Mouse (Mus musculus) liver, adult 2 months (tissue): ENCODE results near the gene Rps25. TPM values are rescaled to one million over a fixed set of nuclear protein-coding genes. Genes with fewer than 3 reads are reported as not detected.
"Not testable (repeated sequence)": the region's sequence is repeated elsewhere in the genome, so short reads cannot be mapped to it uniquely, and the experiment has no call there.

Source experiments
- DNase-seq: peaks from one replicate; pipeline ENCODE4 v3.0.0-alpha.2; 2011; ENCODE audit warnings: low read depth, low spot score; ENCODE audit errors: extremely low read depth
- H3K27ac ChIP-seq: fragments of 200-500 bp; replicated peaks from 2 replicates; pipeline ENCODE4 v1.5.1; 2012; ENCODE audit warnings: low read depth, mild to moderate bottlenecking, control low read depth, inconsistent platforms, low read length; ENCODE audit not compliant: insufficient read depth
- H3K27me3 ChIP-seq: fragments of 200-500 bp; 2 replicates; pipeline ENCODE4 v1.6.1; 2012; ENCODE audit warnings: mild to moderate bottlenecking, moderate library complexity, low read length, inconsistent platforms; ENCODE audit not compliant: control insufficient read depth, insufficient read depth
- H3K36me3 ChIP-seq: fragments of 200-500 bp; 2 replicates; pipeline ENCODE4 v1.6.1; 2012; ENCODE audit warnings: low read length, inconsistent platforms; ENCODE audit not compliant: control insufficient read depth, insufficient read depth
- H3K4me1 ChIP-seq: fragments of 200-500 bp; 2 replicates; pipeline ENCODE4 v1.6.1; 2011; ENCODE audit warnings: low read length; ENCODE audit not compliant: control insufficient read depth, insufficient read depth
- H3K4me3 ChIP-seq: fragments of 200-500 bp; 2 replicates; pipeline ENCODE4 v1.5.1; 2011; ENCODE audit warnings: low read depth, mild to moderate bottlenecking, control low read depth, low read length, moderate library complexity; ENCODE audit not compliant: insufficient read depth
- H3K79me2 ChIP-seq: fragments of 200-500 bp; 2 replicates; pipeline ENCODE4 v1.6.1; 2012; ENCODE audit warnings: inconsistent platforms, mild to moderate bottlenecking, low read length, moderate library complexity; ENCODE audit not compliant: control insufficient read depth, insufficient read depth
- H3K9ac ChIP-seq: fragments of 200-500 bp; 2 replicates; pipeline ENCODE4 v1.6.1; 2012; ENCODE audit warnings: low read depth, mild to moderate bottlenecking, control low read depth, inconsistent platforms, low read length
- CTCF ChIP-seq: fragments of 200-500 bp; IDR thresholded peaks from 2 replicates; pipeline ENCODE4 v1.5.1; 2011; ENCODE audit warnings: low read depth, low read length, control low read depth
- POLR2A ChIP-seq: fragments of 200-500 bp; IDR thresholded peaks from 2 replicates; pipeline ENCODE4 v1.6.1; 2011; ENCODE audit warnings: low read length, control low read depth; ENCODE audit not compliant: insufficient read depth; ENCODE audit errors: extremely low read depth
- WGBS: fragments of 180-500 bp; shearing (Covaris S2); methylation state at CpG from one replicate; pipeline ENCODE4 v1.1.7; 2018; 5-methylcytosine and 5-hydroxymethylcytosine counted together
- polyA plus RNA-seq: library from polyadenylated mRNA; depleted of rRNA; stranded (reverse); fragments of >200 nt; gene quantifications from 2 replicates; pipeline ENCODE4 v1.2.3, GENCODE M21; 2012; rRNA removed
- total RNA-seq: library from RNA; depleted of rRNA; stranded (reverse); fragments of >200 nt; gene quantifications from 2 replicates; pipeline ENCODE4 v1.2.3, GENCODE M21; 2014; rRNA removed

Gene Rps25
- total RNA-seq (455 and 516 TPM in 2 replicates), polyA plus RNA-seq (82.7 and 98.8 TPM in 2 replicates)

DNA sequence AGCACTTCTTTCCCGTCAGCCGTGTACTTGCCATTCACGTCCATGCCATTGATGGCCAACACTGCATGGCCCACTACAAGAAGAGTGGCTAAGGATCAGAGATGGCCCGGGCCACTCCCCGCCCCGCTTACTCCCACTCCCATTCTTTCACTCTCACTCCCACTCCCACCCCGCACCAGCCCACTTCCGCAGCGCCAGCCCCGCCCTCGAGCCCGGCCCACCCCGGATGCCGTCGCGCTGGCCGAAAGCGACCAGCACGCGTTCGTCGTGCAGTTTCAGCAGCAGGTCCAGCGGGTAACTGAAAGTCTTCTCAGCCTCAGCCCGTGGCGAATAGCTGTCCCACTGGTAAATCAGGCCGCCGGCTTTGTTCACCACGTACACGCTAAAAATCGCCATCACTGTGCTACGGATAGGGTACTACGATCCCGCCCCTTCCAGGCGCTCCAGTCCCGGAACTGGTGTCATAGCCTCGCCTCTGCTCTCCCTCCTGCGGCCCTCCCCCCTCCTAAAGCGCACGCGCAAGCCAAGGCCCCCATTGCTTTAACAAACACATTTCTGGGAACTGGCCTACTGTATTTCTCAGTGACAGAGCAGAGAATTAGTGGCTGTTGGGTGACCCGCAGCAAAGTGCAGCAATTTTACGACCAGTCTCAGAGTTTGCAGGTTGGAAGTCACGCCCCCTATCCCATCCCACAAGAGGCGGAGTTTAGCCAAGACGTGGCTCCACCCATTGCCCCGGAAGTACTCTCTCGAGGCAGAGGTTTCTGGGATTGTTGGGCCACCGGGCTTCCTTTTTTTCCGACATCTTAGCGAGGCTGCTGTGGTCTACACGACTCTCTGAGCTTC lies at the start of gene Rps25, which contains the start of gene Trappc4:
Gene Rps25 (plus strand): TSS at position 234 of the 846 bp plus-strand sequence.
Gene Trappc4 (minus strand): TSS at position 695 of the 846 bp plus-strand sequence.
- DNase-seq = peak; percentile 90
- TF ChIP-seq CTCF (no peak), POLR2A (0 out of 2 replicates have a peak, but pooled peaks have one; percentile 61)
- Histone ChIP-seq H3K9ac (peak within 1 kb of the TSS; percentile 90), H3K4me3 (peak within 1 kb of the TSS; percentile 93), H3K36me3 (peaks cover 46% of the 10 kb centered on the region), H3K79me2 (peaks cover 3% of the 10 kb centered on the region; the same call in 1 of the 2 replicates), H3K4me1 (peaks cover 13% of the 10 kb centered on the region), H3K27me3 (no peaks in the 10 kb centered on the region), H3K27ac (peak within 1 kb of the TSS; percentile 94)
- under 1% methylated on average over 51 of the region's 51 CpGs for WGBS

DNA sequence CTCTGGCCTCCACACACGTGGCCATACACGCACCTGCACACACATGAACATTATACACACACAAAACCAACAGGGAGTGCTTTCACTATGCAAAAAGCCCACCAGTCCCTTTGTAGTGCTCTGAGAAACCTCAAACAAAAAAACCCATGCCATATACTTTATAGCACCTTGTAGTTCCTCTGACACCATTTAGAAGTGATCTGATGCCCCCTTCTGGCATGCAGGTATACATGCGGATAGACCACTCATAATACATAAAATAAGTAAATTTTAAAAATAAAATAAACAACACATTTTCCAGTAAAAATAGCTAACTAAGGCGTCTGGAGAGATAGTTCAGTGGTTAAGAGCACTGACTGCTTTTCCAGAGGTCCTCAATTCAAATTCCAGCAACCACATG lies 49.7 kb upstream of the Rps25 start:
- Histone ChIP-seq H3K36me3 (peaks cover 61% of the 10 kb centered on the region), H3K27ac (no peak overlapping the region), H3K79me2 (peaks cover 8% of the 10 kb centered on the region; the same call in 1 of the 2 replicates), H3K4me1 (peaks cover 4% of the 10 kb centered on the region; the same call in 1 of the 2 replicates), H3K4me3 (no peak overlapping the region), H3K9ac (no peak overlapping the region), H3K27me3 (no peaks in the 10 kb centered on the region)
- DNase-seq = no peak
- WGBS = 77% methylated on average over 4 of the region's 4 CpGs
- TF ChIP-seq CTCF = no peak
- no peak for TF ChIP-seq POLR2A

DNA sequence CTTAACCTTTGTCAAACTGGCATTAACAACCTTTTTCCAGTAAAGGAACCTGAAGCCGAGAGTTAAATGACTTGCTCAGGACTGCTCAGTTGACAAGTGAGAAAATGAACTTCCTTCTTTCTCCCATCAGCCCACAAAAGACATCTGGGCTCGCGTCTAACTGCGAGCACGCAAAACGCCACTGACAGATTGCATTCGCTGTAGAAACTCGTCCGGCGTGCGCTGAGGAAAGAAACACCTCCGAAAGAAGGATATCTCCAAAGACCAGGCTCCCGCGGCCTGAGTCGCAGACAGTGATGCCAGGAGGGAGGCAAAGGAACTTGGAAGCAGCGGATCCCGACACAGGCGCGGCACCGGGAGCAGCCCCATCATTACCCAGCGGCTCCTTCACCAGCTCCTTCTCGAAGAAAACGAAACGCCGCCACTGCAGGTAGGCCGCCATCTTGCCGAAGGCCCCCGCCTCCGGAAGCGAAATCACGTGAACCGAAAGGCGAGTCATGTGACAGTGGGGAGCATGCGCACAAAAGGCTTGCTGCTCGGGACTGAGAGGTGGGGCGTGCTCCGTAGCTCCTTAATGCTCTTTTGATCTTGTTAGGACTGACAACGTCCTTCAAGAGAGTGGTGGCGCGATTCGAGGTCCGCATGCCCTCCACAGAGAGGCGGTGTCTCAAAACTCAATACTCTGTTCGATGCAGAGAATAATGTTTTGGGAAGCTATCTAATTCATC lies 45.6 kb upstream of the Rps25 start, which contains the start of gene Vps11:
Gene Vps11 (minus strand): TSS at position 481 of the 728 bp plus-strand sequence.
- WGBS = under 1% methylated on average over 44 of the region's 44 CpGs
- peak within 1 kb of the TSS; percentile 49; the same call in 1 of the 2 replicates for H3K27ac ChIP-seq
- peak within 1 kb of the TSS; percentile 90 for H3K4me3 ChIP-seq
- DNase-seq = peak; percentile 90
- peaks cover 3% of the 10 kb centered on the region; the same call in 1 of the 2 replicates for H3K79me2 ChIP-seq
- peak; percentile 70; the same call in 1 of the 2 replicates for TF ChIP-seq POLR2A
- no peak for TF ChIP-seq CTCF
- peak within 1 kb of the TSS; percentile 85 for H3K9ac ChIP-seq
- H3K4me1 ChIP-seq = peaks cover 4% of the 10 kb centered on the region; the same call in 1 of the 2 replicates
- H3K36me3 ChIP-seq = peaks cover 22% of the 10 kb centered on the region
- H3K27me3 ChIP-seq = no peaks in the 10 kb centered on the region

DNA sequence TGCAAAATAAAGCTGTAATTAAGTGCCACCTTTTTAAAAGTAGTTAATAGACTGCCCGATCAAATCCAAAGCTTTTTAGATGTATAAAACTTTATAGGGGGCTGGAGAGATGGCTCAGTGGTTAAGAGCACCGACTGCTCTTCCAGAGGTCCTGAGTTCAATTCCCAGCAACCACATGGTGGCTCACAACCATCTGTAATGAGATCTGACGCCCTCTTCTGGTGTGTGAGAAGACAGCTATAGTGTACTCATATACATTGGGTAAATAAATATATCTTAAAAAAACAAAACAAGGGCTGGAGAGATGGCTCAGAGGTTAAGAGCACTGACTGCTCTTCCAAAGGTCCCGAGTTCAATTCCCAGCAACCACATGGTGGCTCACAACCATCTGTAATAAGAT lies 45.0 kb upstream of the Rps25 start:
- Histone ChIP-seq H3K36me3 (peaks cover 16% of the 10 kb centered on the region), H3K27ac (peak overlapping the region; percentile 49; the same call in 1 of the 2 replicates)
- WGBS = 39% methylated on average over 4 of the region's 4 CpGs
- not testable (repeated sequence) for DNase-seq, H3K9ac ChIP-seq, H3K27me3 ChIP-seq, H3K4me3 ChIP-seq, H3K79me2 ChIP-seq, H3K4me1 ChIP-seq

DNA sequence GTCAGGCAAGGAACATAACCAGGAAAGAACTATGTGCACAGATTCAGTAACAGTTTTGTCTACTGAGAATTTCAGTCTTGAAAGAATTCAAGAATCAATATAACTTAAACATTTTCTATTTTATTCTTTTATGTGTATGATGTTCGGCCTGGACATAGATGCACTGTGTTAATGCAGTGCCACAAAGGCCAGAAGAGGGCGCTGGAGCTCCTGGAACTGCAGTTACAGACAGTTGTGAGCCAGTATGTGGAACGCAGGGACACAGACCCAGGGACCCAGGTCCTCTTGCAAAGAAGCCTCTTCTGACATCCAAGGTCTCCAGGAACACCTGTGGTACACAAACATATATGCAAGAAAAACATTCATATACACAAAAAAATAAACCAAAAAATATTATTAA lies 42.5 kb upstream of the Rps25 start:
- Histone ChIP-seq H3K27ac (no peak overlapping the region), H3K79me2 (peaks cover 3% of the 10 kb centered on the region; the same call in 1 of the 2 replicates), H3K9ac (no peak overlapping the region), H3K27me3 (no peaks in the 10 kb centered on the region), H3K4me1 (peaks cover 4% of the 10 kb centered on the region; the same call in 1 of the 2 replicates), H3K36me3 (no peaks in the 10 kb centered on the region; the same call in 1 of the 2 replicates), H3K4me3 (no peak overlapping the region)
- WGBS = 70% methylated on average over 3 of the region's 3 CpGs
- TF ChIP-seq CTCF = peak; percentile 75
- TF ChIP-seq POLR2A = no peak
- DNase-seq = no peak
